Mouse (Mus musculus) liver, embryonic 16.5 days (tissue): ENCODE data around the gene Lrrc25. TPM values are rescaled to one million over a fixed set of nuclear protein-coding genes. Genes with fewer than 3 reads are reported as not detected.

ENCODE experiments used
- ATAC-seq: fragments of 200-750 bp; cut with Nextera tagmentation; 2 replicates; pipeline ENCODE4 v1.8.0; 2017; ENCODE audit warnings: low read depth, mild to moderate bottlenecking, moderate number of reproducible peaks, moderate library complexity
- H3K27ac ChIP-seq: fragments of 300-500 bp; sonication (generic); 2 replicates; pipeline ENCODE4 v1.5.1; 2014; ENCODE audit warnings: mild to moderate bottlenecking, low read length
- H3K27me3 ChIP-seq: fragments of 300-500 bp; sonication (generic); 2 replicates; pipeline ENCODE4 v1.6.1; 2014; ENCODE audit warnings: low read depth, low read length, mixed read lengths; ENCODE audit not compliant: control insufficient read depth, insufficient read depth
- H3K36me3 ChIP-seq: fragments of 300-500 bp; sonication (generic); 2 replicates; pipeline ENCODE4 v1.6.1; 2014; ENCODE audit warnings: mild to moderate bottlenecking; ENCODE audit not compliant: control insufficient read depth, insufficient read depth
- H3K4me1 ChIP-seq: fragments of 300-500 bp; sonication (generic); 2 replicates; pipeline ENCODE4 v1.6.1; 2014; ENCODE audit warnings: low read depth, low read length, mixed read lengths; ENCODE audit not compliant: control insufficient read depth
- H3K4me2 ChIP-seq: fragments of 300-500 bp; sonication (generic); 2 replicates; pipeline ENCODE4 v1.6.1; 2014; ENCODE audit warnings: low read depth, low read length, mixed read lengths
- H3K4me3 ChIP-seq: fragments of 300-500 bp; sonication (generic); 2 replicates; pipeline ENCODE4 v1.5.1; 2014; ENCODE audit warnings: low read depth, mild to moderate bottlenecking, low read length
- H3K9ac ChIP-seq: fragments of 300-500 bp; sonication (generic); 2 replicates; pipeline ENCODE4 v1.6.1; 2014; ENCODE audit warnings: low read depth, low read length
- H3K9me3 ChIP-seq: fragments of 300-500 bp; sonication (generic); replicated peaks from 2 replicates; pipeline ENCODE4 v1.6.1; 2016; ENCODE audit warnings: low read length; ENCODE audit not compliant: control insufficient read depth
- WGBS: fragments of 180-500 bp; shearing (Covaris S2); extraction: QIAGEN DNeasy Blood & Tissue Kit; methylation state at CpG from one replicate; pipeline ENCODE4 v1.1.7; 2014; ENCODE audit not compliant: insufficient replicate concordance; 5-methylcytosine and 5-hydroxymethylcytosine counted together
- polyA plus RNA-seq: library from polyadenylated mRNA; unstranded; fragments of >200 nt; fragmentation: Nextera tagmentation; extraction: Ambion mirVana; gene quantifications from 2 replicates; pipeline ENCODE4 v1.2.1, GENCODE M21; 2015

Gene Lrrc25
- polyA plus RNA-seq, 1 experiment from 2014 or later: 7.5 TPM

DNA sequence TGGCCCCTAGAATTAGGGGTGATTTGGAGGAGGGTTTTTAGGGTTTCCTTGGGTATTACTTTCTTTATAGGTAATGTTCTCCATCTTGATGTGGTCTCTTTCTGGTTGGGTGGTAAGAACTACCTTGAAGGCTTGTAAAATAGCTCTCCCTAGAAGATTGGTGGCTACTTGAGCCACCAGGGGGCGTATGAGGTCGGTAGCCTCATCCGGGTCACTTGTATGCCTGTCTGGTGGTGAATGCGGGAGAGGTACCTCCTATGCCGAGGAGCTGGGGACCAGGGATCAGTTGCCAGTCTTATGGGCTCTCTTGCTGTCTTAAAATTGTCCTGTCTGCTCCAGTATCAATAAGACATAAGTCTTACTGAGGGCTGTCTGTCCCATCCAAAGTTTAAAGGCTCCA lies 9.1 kb downstream of the Lrrc25 start:
- Histone ChIP-seq H3K4me3 (no peak overlapping the region), H3K4me1 (peaks cover 48% of the 10 kb centered on the region), H3K4me2 (no peak overlapping the region), H3K36me3 (no peaks in the 10 kb centered on the region), H3K27ac (no peak overlapping the region), H3K9ac (no peak overlapping the region), H3K9me3 (no peaks in the 10 kb centered on the region), H3K27me3 (no peaks in the 10 kb centered on the region)
- 26% methylated on average over 5 of the region's 5 CpGs for whole genome bisulfite sequencing
- ATAC-seq: no peak

DNA sequence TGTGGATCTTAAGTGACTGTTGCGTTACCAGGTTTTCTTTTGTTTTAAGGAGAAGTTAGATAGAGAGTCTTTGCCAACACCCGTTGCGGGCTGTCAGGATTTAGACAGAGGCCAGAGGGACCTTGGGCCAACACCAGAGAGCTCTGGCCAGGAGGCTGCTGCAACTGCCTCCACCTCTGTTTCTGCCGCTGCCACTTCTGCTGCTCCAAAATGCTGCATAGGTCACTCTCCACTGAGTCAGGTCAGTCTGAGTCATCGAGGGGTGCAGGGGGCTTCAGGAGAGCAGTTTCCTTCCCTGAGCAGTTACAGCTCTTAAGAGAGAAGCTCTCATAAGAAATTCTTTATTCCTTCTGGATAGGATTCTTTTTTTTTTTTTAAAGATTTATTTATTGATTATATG lies 11.1 kb downstream of the Lrrc25 start:
- H3K9me3 ChIP-seq: no peaks in the 10 kb centered on the region
- no peak overlapping the region for H3K27ac ChIP-seq
- no peaks in the 10 kb centered on the region for H3K36me3 ChIP-seq
- WGBS: 70% methylated on average over 5 of the region's 5 CpGs
- ATAC-seq: no peak
- no peak overlapping the region for H3K4me2 ChIP-seq
- peaks cover 46% of the 10 kb centered on the region for H3K4me1 ChIP-seq
- no peak overlapping the region for H3K9ac ChIP-seq
- H3K27me3 ChIP-seq: peaks cover 6% of the 10 kb centered on the region
- H3K4me3 ChIP-seq: no peak overlapping the region

DNA sequence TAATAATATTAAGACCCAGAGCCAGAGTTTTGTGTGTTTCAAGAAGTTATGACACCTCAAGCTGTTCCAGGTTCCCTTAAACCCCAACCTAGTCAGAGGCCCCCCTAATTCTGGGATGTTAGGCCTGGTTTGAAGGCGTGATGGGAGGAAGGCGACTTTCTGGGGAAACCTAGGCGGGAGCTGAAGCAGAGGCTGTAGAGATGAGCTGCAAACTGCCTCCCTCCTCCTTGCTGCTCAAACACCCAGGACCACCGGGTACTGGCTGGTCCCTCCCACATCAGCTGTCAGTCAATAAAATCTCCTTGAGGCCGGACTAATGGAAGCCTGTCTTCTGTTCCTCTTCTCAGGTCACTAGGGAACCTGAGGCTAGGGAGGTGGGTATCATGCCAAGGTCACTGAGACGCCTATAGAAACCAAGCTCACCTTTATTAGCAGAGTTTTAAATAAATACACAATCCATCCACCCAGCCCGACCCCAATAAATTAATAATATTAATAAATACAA lies 13.1 kb downstream of the Lrrc25 start:
- no peaks in the 10 kb centered on the region for H3K36me3 ChIP-seq
- peak overlapping the region; percentile 68 for H3K9ac ChIP-seq
- 58% methylated on average over 7 of the region's 7 CpGs for WGBS

DNA sequence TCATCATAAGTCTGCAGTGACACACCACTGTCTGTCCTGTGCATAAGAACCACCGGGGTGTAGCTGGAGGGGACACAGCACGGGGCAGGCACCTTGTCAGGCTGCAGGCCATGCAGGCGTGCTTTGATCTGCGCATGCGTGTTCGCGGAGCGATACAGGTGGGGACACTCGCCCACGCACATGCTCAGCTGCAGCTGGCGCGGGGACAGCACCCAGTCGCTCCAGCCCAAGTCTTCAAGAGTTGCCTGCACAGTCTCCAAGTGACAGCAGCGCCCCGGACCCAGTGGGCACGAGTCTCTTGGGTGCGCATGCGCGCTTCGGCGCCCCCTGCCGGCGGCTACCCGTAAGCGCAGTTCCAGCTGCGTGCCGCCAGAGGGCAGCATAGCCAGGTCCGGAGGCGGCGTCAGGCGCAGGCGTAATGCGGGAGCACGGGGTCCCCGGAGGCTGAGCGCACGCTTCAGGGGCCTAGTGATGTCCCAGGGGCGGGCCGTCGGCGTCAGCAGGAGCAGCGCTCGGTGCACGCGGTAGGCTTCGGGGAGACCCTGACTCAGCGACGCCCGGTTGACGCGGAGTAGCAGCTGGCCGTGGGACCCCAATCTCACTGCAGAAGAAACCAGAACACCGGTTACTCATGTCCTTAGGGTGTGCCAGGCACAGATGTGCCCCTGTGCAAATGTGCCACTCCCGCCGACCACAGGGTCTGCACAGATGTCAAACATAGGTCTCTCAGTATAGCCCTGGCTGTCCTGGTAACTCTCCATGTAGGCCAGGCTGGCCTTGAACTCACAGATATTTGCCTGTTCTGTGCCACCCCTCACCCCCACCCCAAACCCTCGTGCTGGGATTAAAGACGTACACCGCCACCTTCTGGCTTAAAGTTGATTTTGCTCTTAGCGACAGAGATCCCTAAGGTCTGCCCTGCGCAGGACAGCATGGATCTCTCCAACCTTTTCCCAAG lies 13.9 kb downstream of the Lrrc25 start:
- peak overlapping the region; percentile 68 for H3K9ac ChIP-seq
- H3K4me2 ChIP-seq: peak overlapping the region; percentile 88
- ATAC-seq: peak; percentile 65
- WGBS: under 1% methylated on average over 60 of the region's 60 CpGs
- H3K4me3 ChIP-seq: peak overlapping the region; percentile 72
- peaks cover 6% of the 10 kb centered on the region for H3K27me3 ChIP-seq
- no peaks in the 10 kb centered on the region for H3K36me3 ChIP-seq
- H3K9me3 ChIP-seq: no peaks in the 10 kb centered on the region
- peaks cover 34% of the 10 kb centered on the region for H3K4me1 ChIP-seq
- H3K27ac ChIP-seq: peak overlapping the region; percentile 88

More for the DNA sequence above, 13.1 kb downstream of the Lrrc25 start:
- no peak for ATAC-seq
- Histone ChIP-seq H3K27ac (no peak overlapping the region), H3K27me3 (peaks cover 6% of the 10 kb centered on the region), H3K4me1 (peaks cover 32% of the 10 kb centered on the region), H3K9me3 (no peaks in the 10 kb centered on the region), H3K4me2 (peak overlapping the region; percentile 88), H3K4me3 (peak overlapping the region; percentile 72)

DNA sequence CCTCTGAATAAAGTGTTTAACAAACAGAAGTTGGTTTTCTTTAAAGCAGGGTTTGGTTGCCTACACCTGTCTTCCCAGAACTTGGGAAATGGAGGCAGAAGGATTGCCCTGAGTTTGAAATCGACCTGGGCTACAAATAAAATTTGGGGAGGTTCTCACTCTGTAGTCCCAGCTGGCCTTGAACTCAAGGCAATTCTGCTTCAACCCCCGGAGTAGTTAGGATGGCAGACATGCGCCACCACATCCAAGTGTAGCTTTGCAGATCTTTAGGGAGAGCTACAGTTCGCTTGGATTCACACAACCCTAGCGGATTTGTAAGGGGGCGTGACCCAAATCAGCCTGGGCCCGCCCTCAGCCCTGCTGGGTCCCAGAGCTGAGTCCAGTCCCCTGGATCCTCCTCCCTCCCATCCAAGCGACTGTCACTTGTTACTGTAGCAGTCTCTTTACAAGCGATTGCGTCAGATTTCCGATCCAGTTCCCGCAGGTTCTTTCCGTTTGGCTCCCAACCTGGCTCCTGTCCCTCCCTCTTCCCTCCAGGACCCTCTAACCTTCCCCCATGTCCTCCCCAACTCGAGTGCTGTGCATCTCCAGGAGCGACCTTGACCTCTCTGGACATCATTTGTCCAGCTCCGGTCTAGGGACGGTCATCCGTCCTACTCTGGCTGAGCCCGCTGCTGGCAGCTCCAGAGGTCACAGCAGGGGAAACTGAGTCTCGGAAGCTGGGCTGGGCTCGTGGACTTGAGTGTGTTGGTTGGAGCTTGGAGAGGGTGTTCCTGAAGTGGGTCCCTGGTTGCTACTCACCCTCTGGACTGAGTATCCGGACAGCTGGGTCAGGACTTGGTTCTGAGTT lies 14.8 kb downstream of the Lrrc25 start:
- Histone ChIP-seq H3K36me3 (no peaks in the 10 kb centered on the region), H3K9me3 (no peaks in the 10 kb centered on the region), H3K4me3 (peak overlapping the region; percentile 72), H3K4me2 (peak overlapping the region; percentile 88), H3K9ac (peak overlapping the region; percentile 57), H3K27ac (peak overlapping the region; percentile 88), H3K27me3 (peaks cover 6% of the 10 kb centered on the region), H3K4me1 (peaks cover 43% of the 10 kb centered on the region)
- ATAC-seq: peak; percentile 61
- WGBS: 10% methylated on average over 22 of the region's 22 CpGs

DNA sequence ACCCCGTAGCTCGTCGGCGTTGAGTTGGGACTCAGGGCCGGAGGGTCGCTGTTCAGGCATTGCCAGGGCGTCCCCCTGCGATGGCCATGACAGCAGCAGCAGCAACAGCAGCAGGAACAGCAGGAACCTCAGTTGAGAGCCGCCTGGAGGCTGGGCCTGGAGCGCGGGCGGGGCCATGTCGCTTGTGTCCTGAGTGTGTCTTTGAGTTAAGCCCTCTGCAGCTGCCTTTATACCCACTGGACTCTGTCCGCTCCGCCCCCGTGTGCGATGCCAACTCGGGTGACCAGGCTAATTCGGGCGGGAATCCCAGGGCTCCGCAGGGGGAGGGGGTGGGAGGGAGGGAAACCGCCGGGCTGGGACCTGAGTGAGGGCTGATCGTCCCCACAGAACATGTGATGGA lies 15.5 kb downstream of the Lrrc25 start:
- Histone ChIP-seq H3K4me2 (peak overlapping the region; percentile 88), H3K27ac (peak overlapping the region; percentile 88), H3K9ac (peak overlapping the region; percentile 57), H3K4me3 (peak overlapping the region; percentile 72), H3K27me3 (peaks cover 6% of the 10 kb centered on the region), H3K9me3 (no peaks in the 10 kb centered on the region), H3K36me3 (no peaks in the 10 kb centered on the region), H3K4me1 (peaks cover 47% of the 10 kb centered on the region)
- ATAC-seq: peak; percentile 23
- 13% methylated on average over 24 of the region's 24 CpGs for WGBS

DNA sequence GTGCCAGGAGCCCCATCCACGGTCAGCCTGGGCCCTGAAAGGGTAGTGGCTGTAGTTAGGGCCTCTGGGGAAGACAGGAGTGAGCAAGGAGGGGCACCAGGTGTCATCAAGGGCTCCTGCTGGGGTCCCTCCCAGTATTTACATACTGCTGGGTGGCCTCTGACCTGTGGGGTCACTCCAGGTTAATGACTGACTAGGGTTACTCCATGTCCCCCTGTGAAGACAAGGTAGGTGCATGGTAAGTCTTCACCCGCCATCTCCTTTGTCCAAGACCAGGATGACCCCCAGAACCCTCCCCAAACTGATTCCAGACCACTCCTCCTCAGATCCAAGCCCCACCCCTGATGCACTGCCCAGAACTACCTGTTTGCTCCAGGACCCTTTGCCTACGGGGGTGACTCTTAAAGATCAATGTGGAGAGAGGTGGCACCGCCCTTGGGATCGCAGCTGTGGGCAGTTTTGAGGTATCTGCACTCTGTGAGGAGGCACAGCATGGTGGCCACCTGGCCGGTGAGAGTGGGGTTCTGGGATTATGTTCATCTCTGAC lies 16.5 kb downstream of the Lrrc25 start, which contains the start of gene Gdf15:
Gene Gdf15, minus strand, starts transcription at position 111 of the 547 bp plus-strand sequence.
- WGBS: 64% methylated on average over 6 of the region's 6 CpGs
- Histone ChIP-seq H3K9me3 (no peaks in the 10 kb centered on the region), H3K27me3 (peaks cover 6% of the 10 kb centered on the region), H3K4me2 (peak within 1 kb of the TSS; percentile 88), H3K27ac (peak within 1 kb of the TSS; percentile 88), H3K36me3 (no peaks in the 10 kb centered on the region), H3K4me3 (peak within 1 kb of the TSS; percentile 72), H3K9ac (peak within 1 kb of the TSS; percentile 57), H3K4me1 (peaks cover 54% of the 10 kb centered on the region)
- peak; percentile 28 for ATAC-seq

DNA sequence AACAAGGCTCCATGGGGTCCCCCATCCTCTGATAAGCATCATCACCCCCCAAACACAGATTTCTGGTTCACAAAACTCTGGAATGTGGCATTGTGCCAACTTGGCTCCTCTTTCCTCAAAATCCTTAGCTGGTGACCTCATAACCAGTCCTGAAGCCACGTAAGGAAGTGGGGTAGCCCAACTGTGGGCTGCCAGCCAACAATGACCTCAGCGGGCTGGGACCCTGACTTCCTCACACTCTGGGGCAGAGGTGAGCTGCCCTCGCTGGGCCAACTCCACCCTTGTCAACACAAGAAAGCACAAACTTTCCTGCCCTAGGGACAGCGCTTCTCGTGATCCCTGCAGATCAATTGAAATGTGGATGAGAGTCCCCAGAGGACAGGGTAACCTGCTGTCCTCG lies 18.1 kb downstream of the Lrrc25 start:
- Histone ChIP-seq H3K27me3 (peaks cover 6% of the 10 kb centered on the region), H3K9me3 (no peaks in the 10 kb centered on the region), H3K27ac (peak overlapping the region; percentile 80), H3K4me3 (no peak overlapping the region), H3K4me1 (peaks cover 65% of the 10 kb centered on the region), H3K4me2 (no peak overlapping the region), H3K9ac (peak overlapping the region; percentile 26; the same call in 1 of the 2 replicates), H3K36me3 (no peaks in the 10 kb centered on the region)
- 32% methylated on average over 6 of the region's 6 CpGs for WGBS
- peak; percentile 28 for ATAC-seq
